Mouse (Mus musculus): ENCODE data around the gene Dip2b.

DNA sequence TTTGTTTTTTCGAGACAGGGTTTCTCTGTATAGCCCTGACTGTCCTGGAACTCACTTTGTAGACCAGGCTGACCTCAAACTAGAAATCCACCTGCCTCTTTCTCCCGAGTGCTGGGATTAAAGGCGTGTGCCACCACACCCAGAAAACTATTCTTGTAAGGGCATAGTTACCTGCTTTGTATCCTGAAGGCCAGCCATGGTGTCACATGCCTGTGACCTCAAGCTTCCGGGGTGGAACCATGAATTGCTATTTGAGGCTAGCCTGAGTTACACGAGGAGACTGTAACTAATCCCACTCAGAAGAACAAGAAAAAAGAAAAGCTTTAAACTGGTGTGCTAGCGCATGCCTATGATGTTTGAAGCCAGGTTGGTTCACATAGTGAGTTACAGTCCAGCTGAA is 217.9 kb downstream of the Dip2b start:
- no peak for TF ChIP-seq CTCF (IDR thresholded peaks at IDR 0.05)
- no peak for TF ChIP-seq POLR2A (IDR thresholded peaks at IDR 0.05; ENCODE audit: insufficient read depth, low read depth, low read length)
